ENCODE assay signal across 9 mouse cellular contexts in genomic region chr6:141250984-141251383, GRCm38 (mm10). TPM values are rescaled to one million over a fixed set of nuclear protein-coding genes. Genes with fewer than 3 reads are reported as not detected.
DNase-seq lines count a peak whose midpoint lies in the region; ATAC-seq and TF ChIP-seq lines count a peak whose summit lies in the region.
"Had no signal": no experiment of that assay in that cellular context is flagged by ENCODE, and none has a peak within 500 bp of the region (broad histone marks: within the 10 kb centered on the region; RNA-seq: fewer than 3 reads in every experiment).

No protein-coding gene starts in this region.

- H3K36me3 ChIP-seq in forebrain, embryonic 14.5 days (ENCODE audit: control insufficient read depth, insufficient read depth, low read length) = no peaks in the 10 kb centered on the region
- no peaks in the 10 kb centered on the region for H3K36me3 ChIP-seq in limb, embryonic 10.5 days
- H3K36me3 ChIP-seq in neural tube, embryonic 15.5 days = no peaks in the 10 kb centered on the region

- no peak for TF ChIP-seq CTCF in lung, adult 2 months (IDR thresholded peaks at IDR 0.05; ENCODE audit: insufficient read depth, low read length)

- no peak for ATAC-seq in forebrain, embryonic 14.5 days
- no peak for ATAC-seq in neural tube, embryonic 15.5 days (ENCODE audit: low FRiP score)
- ATAC-seq in monocyte, adult 5-6 weeks (replicated peaks; ENCODE audit: insufficient number of reproducible peaks, low FRiP score, low TSS enrichment, poor library complexity, severe bottlenecking) = no peak

- no peak for DNase-seq in lung, adult 2 months
- DNase-seq in lung, postnatal 25 days (ENCODE audit: low spot score) = no peak
- no peak for DNase-seq in forebrain, embryonic 14.5 days (ENCODE audit: low spot score)
- DNase-seq in limb, embryonic 10.5 days (ENCODE audit: low spot score) = no peak
- no peak for DNase-seq in adrenal gland, adult 18-20 months (ENCODE audit: low spot score in 2 of 2)
- DNase-seq: gastrocnemius, postnatal 25 days had no signal

- peak overlapping the region; percentile 82 for H3K4me3 ChIP-seq in lung, adult 2 months (replicated peaks; ENCODE audit: extremely low read depth, low read depth, low read length)
- H3K4me3 ChIP-seq in forebrain, embryonic 14.5 days (ENCODE audit: low read depth, low read length) = peak overlapping the region; percentile 62; the same call in 1 of the 2 replicates
- H3K4me3 ChIP-seq in limb, embryonic 10.5 days = peak overlapping the region; percentile 79
- peak overlapping the region; percentile 73 for H3K4me3 ChIP-seq in neural tube, embryonic 15.5 days (replicated peaks)

- WGBS in lung, adult 2 months = 37% methylated on average over 6 of the region's 6 CpGs
- 61% methylated on average over 6 of the region's 6 CpGs for WGBS in forebrain, embryonic 14.5 days
- WGBS in limb, embryonic 10.5 days = 49% methylated on average over 6 of the region's 6 CpGs
- 63% methylated on average over 6 of the region's 6 CpGs for WGBS in neural tube, embryonic 15.5 days

- H3K4me1 ChIP-seq in lung, adult 2 months (ENCODE audit: control insufficient read depth, insufficient read depth, low read length) = no peaks in the 10 kb centered on the region
- H3K4me1 ChIP-seq in forebrain, embryonic 14.5 days (ENCODE audit: control insufficient read depth, insufficient read depth, low read length) = no peaks in the 10 kb centered on the region
- peaks cover 68% of the 10 kb centered on the region for H3K4me1 ChIP-seq in limb, embryonic 10.5 days
- peaks cover 22% of the 10 kb centered on the region for H3K4me1 ChIP-seq in neural tube, embryonic 15.5 days

- no peak overlapping the region for H3K27ac ChIP-seq in forebrain, embryonic 14.5 days (ENCODE audit: low read depth, low read length)
- 0 out of 2 replicates have a peak overlapping the region, but pooled peaks have one; percentile 87 for H3K27ac ChIP-seq in limb, embryonic 10.5 days
- H3K27ac ChIP-seq in neural tube, embryonic 15.5 days (replicated peaks) = no peak overlapping the region
- H3K27ac ChIP-seq: macrophage had no signal

- no peak for TF ChIP-seq POLR2A in lung, adult 2 months (IDR thresholded peaks at IDR 0.05; ENCODE audit: borderline replicate concordance, extremely low read depth, low read depth, low read length)

- 0 out of 2 replicates have a peak, but pooled peaks cover 14% of the 10 kb centered on the region for H3K27me3 ChIP-seq in forebrain, embryonic 14.5 days (replicated peaks; ENCODE audit: control insufficient read depth, insufficient read depth, low read length)
- peaks cover 25% of the 10 kb centered on the region for H3K27me3 ChIP-seq in limb, embryonic 10.5 days (ENCODE audit: low read depth, poor library complexity, severe bottlenecking)
- H3K27me3 ChIP-seq in neural tube, embryonic 15.5 days (replicated peaks) = peaks cover 22% of the 10 kb centered on the region

- peak overlapping the region; percentile 98; the same call in 1 of the 2 replicates for H3K4me2 ChIP-seq in forebrain, embryonic 14.5 days (ENCODE audit: low read length)
- peak overlapping the region; percentile 98 for H3K4me2 ChIP-seq in neural tube, embryonic 15.5 days

- no peaks in the 10 kb centered on the region for H3K9me3 ChIP-seq in forebrain, embryonic 14.5 days (replicated peaks; ENCODE audit: control insufficient read depth, low read length)
- H3K9me3 ChIP-seq in limb, embryonic 10.5 days (replicated peaks) = no peaks in the 10 kb centered on the region
- H3K9me3 ChIP-seq in neural tube, embryonic 15.5 days (replicated peaks) = no peaks in the 10 kb centered on the region

- H3K9ac ChIP-seq in forebrain, embryonic 14.5 days (ENCODE audit: low read length) = no peak overlapping the region
- H3K9ac ChIP-seq in neural tube, embryonic 15.5 days (replicated peaks) = no peak overlapping the region

RNA-seq across cellular contexts. Expression of gene Pde3a, which starts 1.9 kb away (rescaled TPM):
- 22.7 and 25.8 TPM in 2 replicates for polyA plus RNA-seq in lung, adult 2 months (2012; rRNA removed)
- 0.88 and 0.98 TPM in 2 replicates for polyA plus RNA-seq in forebrain, embryonic 14.5 days (2014; fragmentation: Nextera tagmentation; extraction: Ambion mirVana)
- 2.8 and 3.0 TPM in 2 replicates for polyA plus RNA-seq in limb, embryonic 10.5 days (2016; fragmentation: Nextera tagmentation; extraction: Ambion mirVana)
- 2.4 and 3.7 TPM in 2 replicates for polyA plus RNA-seq in neural tube, embryonic 15.5 days (2015; fragmentation: Nextera tagmentation; extraction: Ambion mirVana)
- 10 to 100 TPM in 1 of 2 experiments, 1 to 10 TPM in 1; 8.7 to 12.8 TPM for total RNA-seq in adrenal gland, adult 18-20 months (2021)
- 0.10 to 0.87 TPM in 2 of 3 replicates, not detected in the other for total RNA-seq in monocyte, adult 5-6 weeks (2017)
